Mouse (Mus musculus) testis, adult 2 months (tissue): ENCODE results near the gene Sgpp2. TPM values are rescaled to one million over a fixed set of nuclear protein-coding genes. Genes with fewer than 3 reads are reported as not detected.

Experiments used
- H3K27ac ChIP-seq: fragments of 200-500 bp; 2 replicates; pipeline ENCODE4 v1.5.1; 2012; ENCODE audit warnings: low read depth, low read length; ENCODE audit not compliant: control insufficient read depth, insufficient read depth
- H3K27me3 ChIP-seq: fragments of 200-500 bp; 2 replicates; pipeline ENCODE4 v1.6.1; 2012; ENCODE audit warnings: mild to moderate bottlenecking, low read length, moderate library complexity; ENCODE audit not compliant: control insufficient read depth, insufficient read depth
- H3K36me3 ChIP-seq: fragments of 200-500 bp; 2 replicates; pipeline ENCODE4 v1.6.1; 2012; ENCODE audit warnings: mild to moderate bottlenecking, low read length; ENCODE audit not compliant: control insufficient read depth, insufficient read depth
- H3K4me1 ChIP-seq: fragments of 200-500 bp; 2 replicates; pipeline ENCODE4 v1.6.1; 2012; ENCODE audit warnings: low read length; ENCODE audit not compliant: control insufficient read depth, insufficient read depth
- H3K4me3 ChIP-seq: fragments of 200-500 bp; 2 replicates; pipeline ENCODE4 v1.5.1; 2012; ENCODE audit warnings: low read depth, mild to moderate bottlenecking, low read length, moderate library complexity, mixed read lengths; ENCODE audit not compliant: control insufficient read depth
- CTCF ChIP-seq: fragments of 200-500 bp; IDR thresholded peaks from 2 replicates; pipeline ENCODE4 v1.5.1; 2012; ENCODE audit warnings: low read depth, mild to moderate bottlenecking, inconsistent platforms, low read length, moderate library complexity; ENCODE audit not compliant: control insufficient read depth, insufficient read depth, insufficient replicate concordance
- POLR2A ChIP-seq: fragments of 200-500 bp; IDR thresholded peaks from 2 replicates; pipeline ENCODE4 v1.6.1; 2012; ENCODE audit warnings: low read depth, mild to moderate bottlenecking, inconsistent platforms, low read length, moderate library complexity; ENCODE audit not compliant: control insufficient read depth
- polyA plus RNA-seq: library from polyadenylated mRNA; depleted of rRNA; stranded (reverse); fragments of >200 nt; gene quantifications from 2 replicates; pipeline ENCODE4 v1.2.3, GENCODE M21; 2012

The Sgpp2 gene
- polyA plus RNA-seq, 1 experiment, result 8.7 TPM

DNA sequence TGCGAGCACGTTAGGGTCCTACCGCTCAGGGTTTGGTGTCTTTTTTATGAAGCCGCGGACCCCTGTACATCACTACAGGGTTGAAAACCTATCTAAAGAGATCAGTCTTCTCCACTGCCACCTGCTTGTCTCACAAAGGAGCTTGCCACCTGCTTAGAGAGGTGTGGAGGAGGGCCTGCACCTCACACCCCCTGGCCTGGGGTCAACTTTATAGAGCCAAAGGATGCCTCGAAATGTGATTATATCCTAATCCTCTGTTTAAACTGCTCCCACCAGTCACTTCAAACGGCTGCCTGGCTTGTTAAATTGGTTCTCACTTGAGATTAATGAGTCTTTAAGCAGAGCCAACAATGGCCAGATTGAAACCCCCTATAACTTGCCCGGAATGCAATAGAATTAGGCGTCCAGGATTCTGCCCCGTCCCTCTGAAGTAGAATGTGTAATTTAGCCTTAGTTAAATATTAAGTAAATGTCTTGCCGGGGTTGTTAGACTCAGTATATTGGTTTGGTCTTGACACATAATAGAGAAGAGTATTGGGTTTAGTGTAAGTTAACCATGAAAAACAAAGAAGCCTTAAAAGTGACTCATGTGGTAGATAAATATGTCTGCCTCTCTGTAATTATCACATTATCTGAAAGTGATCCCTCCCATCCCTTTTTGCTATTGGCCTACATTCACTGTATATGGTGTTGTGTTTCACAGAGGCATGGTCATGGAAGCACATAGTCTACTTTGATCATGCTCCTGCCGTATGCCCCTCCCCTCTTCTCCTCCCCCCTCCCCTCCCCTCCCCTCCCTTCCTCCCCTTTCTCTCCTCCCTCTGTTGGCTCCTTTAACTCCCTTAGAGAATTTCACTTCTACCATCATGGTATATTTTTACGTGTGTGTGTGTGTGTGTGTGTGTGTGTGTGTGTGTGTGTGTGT, 54.1 kb downstream of the Sgpp2 start:
- Histone ChIP-seq H3K4me1 (no peaks in the 10 kb centered on the region), H3K36me3 (no peaks in the 10 kb centered on the region; the same call in 1 of the 2 replicates), H3K27me3 (no peaks in the 10 kb centered on the region), H3K4me3 (no peak overlapping the region), H3K27ac (no peak overlapping the region)
- no peak for TF ChIP-seq CTCF
- TF ChIP-seq POLR2A, result no peak

DNA sequence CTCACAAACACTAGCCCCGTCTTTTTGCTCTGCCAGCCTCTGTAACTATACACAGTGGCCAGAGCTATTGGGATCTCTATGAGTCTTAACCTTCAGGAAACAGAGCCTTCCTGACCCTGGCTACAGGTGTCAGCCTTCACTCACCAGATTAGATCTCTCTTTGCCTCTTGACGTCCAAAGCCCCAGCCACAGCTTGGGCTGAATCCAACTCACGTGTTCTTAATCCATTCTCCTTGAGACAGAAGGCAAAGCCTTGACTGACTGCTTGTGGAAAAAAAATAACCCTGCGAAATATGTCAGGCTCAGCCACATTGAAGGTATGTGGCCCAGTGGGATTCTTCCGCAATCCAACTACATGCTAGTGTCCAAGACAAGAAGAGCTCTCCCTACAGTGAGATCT, 57.7 kb downstream of the Sgpp2 start:
- Histone ChIP-seq H3K27me3 (no peaks in the 10 kb centered on the region), H3K27ac (no peak overlapping the region), H3K4me3 (no peak overlapping the region), H3K36me3 (no peaks in the 10 kb centered on the region), H3K4me1 (no peaks in the 10 kb centered on the region)
- no peak for TF ChIP-seq CTCF
- no peak for TF ChIP-seq POLR2A

DNA sequence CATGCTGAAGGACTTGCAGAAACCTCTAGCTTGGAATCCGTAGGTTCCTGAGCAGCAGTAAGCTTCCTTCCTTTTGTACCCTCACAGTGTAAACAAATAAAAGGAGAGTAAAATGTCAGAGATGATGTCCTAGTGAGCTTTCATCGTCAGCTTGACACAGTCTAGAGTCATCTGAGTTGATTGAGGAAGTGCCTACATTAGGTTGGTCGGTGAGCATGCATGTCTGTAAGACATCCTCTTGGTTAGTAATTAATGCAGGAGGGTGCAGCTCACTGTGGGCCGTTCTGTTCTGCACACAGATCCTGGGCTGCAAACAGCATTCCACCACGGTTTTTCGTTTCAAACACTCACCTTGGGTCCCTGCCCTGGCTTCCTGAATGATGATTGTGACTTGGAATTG, 60.0 kb downstream of the Sgpp2 start:
- H3K4me1 ChIP-seq, result no peaks in the 10 kb centered on the region
- H3K27ac ChIP-seq, result no peak overlapping the region
- no peaks in the 10 kb centered on the region for H3K36me3 ChIP-seq
- H3K27me3 ChIP-seq, result no peaks in the 10 kb centered on the region
- TF ChIP-seq CTCF, result no peak
- no peak overlapping the region for H3K4me3 ChIP-seq

DNA sequence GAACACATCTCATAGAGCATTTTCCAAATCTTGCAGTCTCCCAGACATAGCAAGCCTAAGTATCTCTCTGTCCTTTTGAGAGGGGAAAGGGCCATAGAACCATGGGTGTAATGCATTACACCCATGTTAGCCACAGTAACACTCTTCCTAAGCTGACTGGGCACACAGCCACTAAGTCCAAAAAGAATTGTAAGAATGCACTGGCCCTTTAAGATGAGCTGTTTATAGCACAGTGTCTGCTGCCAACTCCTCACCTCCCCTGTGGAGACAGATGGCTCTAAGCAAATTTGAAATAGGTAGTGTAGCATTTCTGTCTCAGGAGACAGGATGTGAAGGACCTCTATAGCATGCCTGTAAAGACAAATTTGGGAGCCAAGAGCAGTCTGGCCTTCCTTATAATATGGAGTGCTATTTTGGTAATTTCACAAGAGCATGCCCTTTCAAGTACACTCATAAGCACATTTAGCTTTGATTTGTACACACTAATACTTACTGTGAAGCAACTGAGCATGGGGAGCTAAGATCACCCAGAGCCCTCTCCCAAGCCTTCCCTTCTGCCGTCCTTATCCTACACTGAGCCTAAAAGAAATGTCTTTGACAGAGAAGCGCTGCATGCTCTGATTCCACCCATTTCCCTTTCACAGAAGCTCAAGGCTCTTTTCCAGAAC, 61.6 kb downstream of the Sgpp2 start:
- no peaks in the 10 kb centered on the region for H3K27me3 ChIP-seq
- no peak overlapping the region for H3K4me3 ChIP-seq
- H3K4me1 ChIP-seq, result no peaks in the 10 kb centered on the region
- no peaks in the 10 kb centered on the region for H3K36me3 ChIP-seq
- H3K27ac ChIP-seq, result no peak overlapping the region
- no peak for TF ChIP-seq CTCF
- TF ChIP-seq POLR2A, result no peak

DNA sequence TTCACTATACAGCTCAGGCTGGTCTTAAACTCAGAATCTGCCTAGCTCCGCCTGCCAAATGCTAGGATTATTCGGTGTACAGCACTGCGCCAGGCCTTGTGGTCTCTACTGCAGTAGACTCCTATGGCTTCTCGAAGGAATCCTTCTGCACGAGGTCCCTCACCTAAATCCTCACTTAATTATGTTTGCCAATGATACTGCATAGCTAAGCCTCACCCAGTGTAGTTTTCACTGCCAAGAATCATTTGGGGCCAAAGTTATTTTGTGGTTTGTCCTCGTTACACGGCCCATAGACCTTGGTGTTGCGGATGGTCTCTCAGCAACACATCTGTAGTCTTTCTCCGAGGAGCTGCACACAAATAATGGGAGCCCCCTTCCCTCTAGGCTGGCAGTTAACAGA, 62.2 kb downstream of the Sgpp2 start:
- Histone ChIP-seq H3K27ac (no peak overlapping the region), H3K27me3 (no peaks in the 10 kb centered on the region), H3K4me3 (no peak overlapping the region), H3K36me3 (no peaks in the 10 kb centered on the region), H3K4me1 (no peaks in the 10 kb centered on the region)
- TF ChIP-seq POLR2A, result no peak
- no peak for TF ChIP-seq CTCF

DNA sequence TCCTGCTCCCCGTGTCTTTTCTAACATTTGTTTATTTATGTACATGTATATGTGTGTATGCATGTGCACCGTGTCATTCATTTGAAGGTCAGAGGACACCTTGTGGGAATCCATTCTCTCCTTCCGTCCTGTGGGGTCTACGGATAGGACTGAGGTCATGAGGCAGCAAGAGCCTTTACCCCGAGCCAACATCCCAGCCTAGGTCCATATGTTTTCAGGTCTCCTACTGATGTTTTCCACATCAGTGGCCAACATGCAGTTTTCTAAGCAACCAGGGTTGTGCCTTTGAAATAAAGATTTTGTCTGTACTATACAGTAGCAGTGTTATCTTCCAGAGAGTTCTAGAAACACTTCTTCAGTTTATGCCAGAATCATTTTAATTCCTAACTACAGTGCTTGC, 63.7 kb downstream of the Sgpp2 start:
- Histone ChIP-seq H3K4me3 (no peak overlapping the region), H3K4me1 (no peaks in the 10 kb centered on the region), H3K27me3 (no peaks in the 10 kb centered on the region), H3K27ac (no peak overlapping the region), H3K36me3 (no peaks in the 10 kb centered on the region)
- TF ChIP-seq POLR2A (no peak), CTCF (no peak)

DNA sequence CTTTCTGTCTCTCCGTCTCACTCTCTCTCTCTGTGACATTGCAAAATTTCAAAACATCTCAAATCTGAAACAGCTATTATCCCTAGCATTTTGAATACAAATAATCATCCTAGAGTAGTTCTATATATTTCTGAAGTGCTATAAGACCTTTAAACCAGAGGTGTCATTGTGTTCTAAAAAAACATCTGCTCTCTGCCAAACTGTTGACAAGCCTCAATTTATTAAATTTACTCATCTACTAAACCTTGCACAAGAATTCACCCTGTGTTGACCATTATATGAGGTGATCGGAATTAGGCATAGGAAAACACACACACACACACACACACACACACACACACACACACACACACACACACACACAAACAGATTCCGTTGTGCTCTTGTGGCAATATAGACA, 64.9 kb downstream of the Sgpp2 start:
- no peaks in the 10 kb centered on the region for H3K27me3 ChIP-seq
- H3K36me3 ChIP-seq, result no peaks in the 10 kb centered on the region
- TF ChIP-seq CTCF, result no peak
- TF ChIP-seq POLR2A, result no peak
- H3K4me1 ChIP-seq, result no peaks in the 10 kb centered on the region
- H3K27ac ChIP-seq, result no peak overlapping the region
- H3K4me3 ChIP-seq, result no peak overlapping the region

DNA sequence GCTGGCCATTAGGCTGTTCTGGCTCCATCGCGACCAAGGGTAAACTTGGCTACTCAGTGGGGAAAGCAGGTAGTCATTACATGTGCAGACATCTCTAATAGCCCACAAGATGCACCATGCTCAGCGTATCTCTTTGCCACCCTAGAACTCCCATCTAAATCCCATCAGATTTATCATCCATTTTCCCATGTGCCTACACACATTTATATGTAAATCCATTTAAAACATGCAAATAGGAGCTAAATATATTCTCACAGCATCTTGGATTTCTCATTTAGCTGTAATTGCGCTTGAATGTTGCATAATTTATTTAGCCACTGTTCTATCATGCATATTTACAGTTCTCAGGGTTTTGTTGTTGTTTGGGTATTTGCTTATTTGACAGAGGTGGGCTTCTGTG, 70.8 kb downstream of the Sgpp2 start:
- no peaks in the 10 kb centered on the region for H3K36me3 ChIP-seq

More for the DNA sequence above, 70.8 kb downstream of the Sgpp2 start:
- H3K4me1 ChIP-seq, result no peaks in the 10 kb centered on the region
- H3K27ac ChIP-seq, result no peak overlapping the region
- TF ChIP-seq POLR2A (no peak), CTCF (no peak)
- no peak overlapping the region for H3K4me3 ChIP-seq
- no peaks in the 10 kb centered on the region for H3K27me3 ChIP-seq
